Mouse (Mus musculus): Measurements from ENCODE around the gene Zfp462. TPM values are rescaled to one million over a fixed set of nuclear protein-coding genes. Genes with fewer than 3 reads are reported as not detected.
A peak's percentile ranks its signal among the peaks of the same experiment; 100 is the strongest.

The Zfp462 gene
- polyA plus RNA-seq, 1 experiment from 2014 or later = 0.09 TPM

GRCm38 (mm10) chr4:54965169-54965695 lies 20.4 kb downstream of the Zfp462 start:
- no peaks in the 10 kb centered on the region for H3K27me3 ChIP-seq (ENCODE audit: control insufficient read depth, insufficient read depth, low read depth, low read length)
- no peak overlapping the region for H3K4me3 ChIP-seq (ENCODE audit: low read depth, low read length)
- H3K9ac ChIP-seq (ENCODE audit: low read depth, low read length) = no peak overlapping the region
- 73% methylated on average over 9 of the region's 9 CpGs for WGBS (ENCODE audit: insufficient replicate concordance)
- no peak overlapping the region for H3K4me2 ChIP-seq (ENCODE audit: low read depth, low read length)
- H3K4me1 ChIP-seq (ENCODE audit: control insufficient read depth, low read depth, low read length) = no peaks in the 10 kb centered on the region
- no peaks in the 10 kb centered on the region for H3K9me3 ChIP-seq (replicated peaks; ENCODE audit: control insufficient read depth, low read length)
- no peaks in the 10 kb centered on the region for H3K36me3 ChIP-seq (ENCODE audit: control insufficient read depth, insufficient read depth)
- no peak for ATAC-seq (ENCODE audit: low read depth)
- H3K27ac ChIP-seq (ENCODE audit: low read length) = no peak overlapping the region

GRCm38 (mm10) chr4:54966161-54966806 lies 21.4 kb downstream of the Zfp462 start:
- ATAC-seq (ENCODE audit: low read depth) = peak; percentile 37
- WGBS (ENCODE audit: insufficient replicate concordance) = 24% methylated on average over 17 of the region's 17 CpGs
- H3K27ac ChIP-seq (ENCODE audit: low read length) = no peak overlapping the region
- H3K36me3 ChIP-seq (ENCODE audit: control insufficient read depth, insufficient read depth) = no peaks in the 10 kb centered on the region
- H3K27me3 ChIP-seq (ENCODE audit: control insufficient read depth, insufficient read depth, low read depth, low read length) = no peaks in the 10 kb centered on the region
- H3K4me2 ChIP-seq (ENCODE audit: low read depth, low read length) = no peak overlapping the region
- H3K4me3 ChIP-seq (ENCODE audit: low read depth, low read length) = no peak overlapping the region
- H3K9ac ChIP-seq (ENCODE audit: low read depth, low read length) = no peak overlapping the region
- no peaks in the 10 kb centered on the region for H3K9me3 ChIP-seq (replicated peaks; ENCODE audit: control insufficient read depth, low read length)
- H3K4me1 ChIP-seq (ENCODE audit: control insufficient read depth, low read depth, low read length) = no peaks in the 10 kb centered on the region

- Histone ChIP-seq H3K9me3 (replicated peaks; ENCODE audit: control insufficient read depth, low read length) (no peaks in the 10 kb centered on the region), H3K4me1 (ENCODE audit: control insufficient read depth, low read depth, low read length) (no peaks in the 10 kb centered on the region), H3K27me3 (ENCODE audit: control insufficient read depth, insufficient read depth, low read depth, low read length) (no peaks in the 10 kb centered on the region), H3K4me3 (ENCODE audit: low read depth, low read length) (no peak overlapping the region), H3K36me3 (ENCODE audit: control insufficient read depth, insufficient read depth) (no peaks in the 10 kb centered on the region), H3K4me2 (ENCODE audit: low read depth, low read length) (no peak overlapping the region), H3K9ac (ENCODE audit: low read depth, low read length) (no peak overlapping the region), H3K27ac (ENCODE audit: low read length) (no peak overlapping the region)
- 47% methylated on average over 4 of the region's 4 CpGs for WGBS (ENCODE audit: insufficient replicate concordance)
- ATAC-seq (ENCODE audit: low read depth) = no peak
Measured at GRCm38 (mm10) chr4:54967166-54967565, 22.3 kb downstream of the Zfp462 start.

GRCm38 (mm10) chr4:54967721-54968120 lies 22.9 kb downstream of the Zfp462 start:
- Histone ChIP-seq H3K27me3 (ENCODE audit: control insufficient read depth, insufficient read depth, low read depth, low read length) (no peaks in the 10 kb centered on the region), H3K9ac (ENCODE audit: low read depth, low read length) (no peak overlapping the region), H3K27ac (ENCODE audit: low read length) (no peak overlapping the region), H3K36me3 (ENCODE audit: control insufficient read depth, insufficient read depth) (no peaks in the 10 kb centered on the region), H3K9me3 (replicated peaks; ENCODE audit: control insufficient read depth, low read length) (no peaks in the 10 kb centered on the region), H3K4me3 (ENCODE audit: low read depth, low read length) (no peak overlapping the region), H3K4me2 (ENCODE audit: low read depth, low read length) (no peak overlapping the region), H3K4me1 (ENCODE audit: control insufficient read depth, low read depth, low read length) (no peaks in the 10 kb centered on the region)
- ATAC-seq (ENCODE audit: low read depth) = no peak
- 63% methylated on average over 5 of the region's 5 CpGs for WGBS (ENCODE audit: insufficient replicate concordance)

GRCm38 (mm10) chr4:54969671-54970295 lies 24.9 kb downstream of the Zfp462 start:
- Histone ChIP-seq H3K9ac (ENCODE audit: low read depth, low read length) (no peak overlapping the region), H3K27me3 (ENCODE audit: control insufficient read depth, insufficient read depth, low read depth, low read length) (no peaks in the 10 kb centered on the region), H3K9me3 (replicated peaks; ENCODE audit: control insufficient read depth, low read length) (no peaks in the 10 kb centered on the region), H3K4me2 (ENCODE audit: low read depth, low read length) (no peak overlapping the region), H3K36me3 (ENCODE audit: control insufficient read depth, insufficient read depth) (no peaks in the 10 kb centered on the region), H3K4me3 (ENCODE audit: low read depth, low read length) (no peak overlapping the region), H3K27ac (ENCODE audit: low read length) (no peak overlapping the region), H3K4me1 (ENCODE audit: control insufficient read depth, low read depth, low read length) (no peaks in the 10 kb centered on the region)
- WGBS (ENCODE audit: insufficient replicate concordance) = 62% methylated on average over 12 of the region's 12 CpGs
- ATAC-seq (ENCODE audit: low read depth) = no peak

GRCm38 (mm10) chr4:54971386-54971785 lies 26.5 kb downstream of the Zfp462 start:
- H3K4me3 ChIP-seq (ENCODE audit: low read depth, low read length) = no peak overlapping the region
- H3K9me3 ChIP-seq (replicated peaks; ENCODE audit: control insufficient read depth, low read length) = no peaks in the 10 kb centered on the region
- no peak for ATAC-seq (ENCODE audit: low read depth)
- H3K4me2 ChIP-seq (ENCODE audit: low read depth, low read length) = no peak overlapping the region
- H3K4me1 ChIP-seq (ENCODE audit: control insufficient read depth, low read depth, low read length) = no peaks in the 10 kb centered on the region
- H3K36me3 ChIP-seq (ENCODE audit: control insufficient read depth, insufficient read depth) = no peaks in the 10 kb centered on the region
- H3K27ac ChIP-seq (ENCODE audit: low read length) = no peak overlapping the region
- H3K27me3 ChIP-seq (ENCODE audit: control insufficient read depth, insufficient read depth, low read depth, low read length) = no peaks in the 10 kb centered on the region
- H3K9ac ChIP-seq (ENCODE audit: low read depth, low read length) = no peak overlapping the region
- WGBS (ENCODE audit: insufficient replicate concordance) = 67% methylated on average over 3 of the region's 3 CpGs

- 66% methylated on average over 4 of the region's 4 CpGs for WGBS (ENCODE audit: insufficient replicate concordance)
- ATAC-seq (ENCODE audit: low read depth) = no peak
Measured at GRCm38 (mm10) chr4:54972096-54972495, 27.2 kb downstream of the Zfp462 start.

GRCm38 (mm10) chr4:54972827-54973560 lies 28.1 kb downstream of the Zfp462 start:
- Histone ChIP-seq H3K9ac (ENCODE audit: low read depth, low read length) (no peak overlapping the region), H3K9me3 (replicated peaks; ENCODE audit: control insufficient read depth, low read length) (no peaks in the 10 kb centered on the region), H3K4me2 (ENCODE audit: low read depth, low read length) (no peak overlapping the region), H3K4me3 (ENCODE audit: low read depth, low read length) (no peak overlapping the region), H3K4me1 (ENCODE audit: control insufficient read depth, low read depth, low read length) (no peaks in the 10 kb centered on the region), H3K27ac (ENCODE audit: low read length) (no peak overlapping the region), H3K27me3 (ENCODE audit: control insufficient read depth, insufficient read depth, low read depth, low read length) (no peaks in the 10 kb centered on the region), H3K36me3 (ENCODE audit: control insufficient read depth, insufficient read depth) (no peaks in the 10 kb centered on the region)
- WGBS (ENCODE audit: insufficient replicate concordance) = 48% methylated on average over 8 of the region's 8 CpGs
- no peak for ATAC-seq (ENCODE audit: low read depth)

More at GRCm38 (mm10) chr4:54972096-54972495, 27.2 kb downstream of the Zfp462 start:
- no peaks in the 10 kb centered on the region for H3K9me3 ChIP-seq (replicated peaks; ENCODE audit: control insufficient read depth, low read length)
- no peak overlapping the region for H3K4me3 ChIP-seq (ENCODE audit: low read depth, low read length)
- H3K4me1 ChIP-seq (ENCODE audit: control insufficient read depth, low read depth, low read length) = no peaks in the 10 kb centered on the region
- no peak overlapping the region for H3K27ac ChIP-seq (ENCODE audit: low read length)
- H3K4me2 ChIP-seq (ENCODE audit: low read depth, low read length) = no peak overlapping the region
- no peak overlapping the region for H3K9ac ChIP-seq (ENCODE audit: low read depth, low read length)
- H3K27me3 ChIP-seq (ENCODE audit: control insufficient read depth, insufficient read depth, low read depth, low read length) = no peaks in the 10 kb centered on the region
- no peaks in the 10 kb centered on the region for H3K36me3 ChIP-seq (ENCODE audit: control insufficient read depth, insufficient read depth)

Measured in liver, embryonic 16.5 days (tissue).